Mouse (Mus musculus) inflammation-experienced regulatory T-cells, adult 6 months (primary cell): Measurements from ENCODE around the gene Nfkbia. TPM values are rescaled to one million over a fixed set of nuclear protein-coding genes. Genes with fewer than 3 reads are reported as not detected.

Experiments
- ATAC-seq: one replicate; pipeline ENCODE4 v1.8.0; 2017
- polyA plus RNA-seq, 3 experiments: library from polyadenylated mRNA; unstranded; fragments of 100-300 nt; shearing (Covaris generic); gene quantifications; one replicate each; pipeline ENCODE4 v1.2.1; 2017

The Nfkbia gene
- polyA plus RNA-seq, 3 experiments from 2014 or later: 545 to 574 (median 562) TPM

GRCm38 (mm10) chr12:55489986-55490721 lies 2.3 kb downstream of the Nfkbia start:
- no peak for ATAC-seq

- ATAC-seq: peak; percentile 26
Measured at GRCm38 (mm10) chr12:55488661-55489447, 3.6 kb downstream of the Nfkbia start.

DNA sequence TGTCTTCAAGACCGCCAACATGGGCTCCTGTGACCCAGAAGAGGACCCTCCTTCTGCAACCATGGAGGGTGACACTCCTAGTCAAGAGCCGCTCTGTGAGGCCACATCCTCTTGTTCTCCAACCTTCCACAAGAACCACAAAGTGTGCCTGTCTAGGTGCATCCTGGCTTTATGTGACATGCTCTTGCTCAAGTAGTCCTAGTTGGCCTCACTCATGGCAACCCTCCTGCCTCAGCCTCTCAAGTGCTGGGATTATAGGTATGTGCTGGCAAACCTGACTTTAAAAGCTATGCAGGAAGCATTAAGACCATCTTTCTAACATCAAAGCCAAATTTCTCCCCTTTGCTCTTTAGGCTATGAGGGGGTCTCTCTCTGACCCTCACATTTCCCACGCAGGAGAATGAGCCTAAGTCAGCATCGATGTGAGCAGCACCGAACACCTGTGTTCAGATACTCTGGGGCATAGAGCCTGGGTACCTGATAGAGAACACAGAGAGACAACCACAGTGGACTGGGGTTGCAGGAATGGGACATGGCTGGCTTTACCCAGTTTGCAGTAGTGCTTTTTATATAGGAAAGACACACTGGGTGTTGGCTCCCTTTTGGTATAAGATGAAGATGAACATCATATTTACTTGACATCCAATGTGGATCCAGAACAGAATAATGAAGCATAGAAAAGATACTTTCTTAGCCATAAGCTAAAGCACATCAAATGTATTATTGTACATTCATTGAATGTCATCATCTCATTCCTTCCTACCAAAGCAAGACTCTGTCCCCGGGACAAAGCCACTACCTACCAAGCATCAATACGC lies 4.4 kb downstream of the Nfkbia start:
- ATAC-seq: no peak

- no peak for ATAC-seq
Measured at GRCm38 (mm10) chr12:55486923-55487674, 5.3 kb downstream of the Nfkbia start.

- no peak for ATAC-seq
Measured at GRCm38 (mm10) chr12:55484800-55485199, 7.6 kb downstream of the Nfkbia start.

DNA sequence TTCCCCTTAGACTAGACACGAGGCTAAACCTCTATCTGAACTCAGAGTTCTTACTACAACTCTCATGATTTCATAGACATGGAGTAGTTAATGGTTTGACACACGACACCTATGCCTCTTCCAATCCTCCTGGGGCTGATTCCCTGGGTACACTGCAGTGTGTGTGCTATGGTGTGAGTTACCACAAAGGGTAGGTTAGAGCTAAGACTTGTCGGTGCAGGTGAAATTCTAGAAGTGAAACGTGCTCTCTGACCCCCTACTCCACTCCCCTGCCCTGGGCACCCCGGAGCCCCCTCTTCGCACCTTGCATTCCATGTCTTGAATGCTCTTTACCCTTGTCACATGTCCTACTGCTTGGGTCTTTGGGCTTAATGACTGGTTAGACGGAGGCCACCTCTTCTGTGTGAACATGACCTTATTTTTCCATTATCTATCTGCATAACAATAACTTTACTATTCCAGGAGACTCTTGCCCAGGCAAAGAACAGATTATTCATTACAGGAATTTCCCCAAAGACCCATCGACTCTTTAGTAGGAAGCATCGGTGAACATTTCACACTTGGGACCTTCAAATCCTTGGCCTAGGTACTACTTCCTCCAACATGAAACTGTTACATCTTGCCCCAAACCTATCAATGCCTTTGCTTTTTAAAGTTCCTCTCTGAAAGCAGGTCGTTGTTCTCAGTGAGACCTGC lies 8.2 kb downstream of the Nfkbia start:
- no peak for ATAC-seq

DNA sequence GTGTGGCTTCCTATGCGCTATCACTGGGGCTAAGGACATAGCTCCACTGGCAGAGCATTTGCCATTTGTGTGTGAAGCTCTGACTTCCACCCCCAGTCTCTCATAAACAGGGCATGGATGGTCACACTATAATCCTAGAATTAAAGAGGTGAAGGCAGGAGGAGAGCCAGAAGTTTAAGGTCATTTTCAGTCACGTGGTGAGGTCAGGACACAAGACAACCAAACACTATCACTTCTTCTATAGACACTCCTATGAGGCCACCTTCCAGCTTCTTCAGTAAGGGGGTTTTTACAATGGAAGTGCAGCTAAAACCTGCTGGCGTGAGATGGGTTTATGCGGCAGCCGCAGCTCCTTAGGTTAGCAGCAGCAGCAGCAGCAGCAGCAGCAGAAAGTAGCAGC lies 8.9 kb downstream of the Nfkbia start:
- ATAC-seq: no peak

GRCm38 (mm10) chr12:55482732-55483131 lies 9.7 kb downstream of the Nfkbia start:
- peak; percentile 20 for ATAC-seq

DNA sequence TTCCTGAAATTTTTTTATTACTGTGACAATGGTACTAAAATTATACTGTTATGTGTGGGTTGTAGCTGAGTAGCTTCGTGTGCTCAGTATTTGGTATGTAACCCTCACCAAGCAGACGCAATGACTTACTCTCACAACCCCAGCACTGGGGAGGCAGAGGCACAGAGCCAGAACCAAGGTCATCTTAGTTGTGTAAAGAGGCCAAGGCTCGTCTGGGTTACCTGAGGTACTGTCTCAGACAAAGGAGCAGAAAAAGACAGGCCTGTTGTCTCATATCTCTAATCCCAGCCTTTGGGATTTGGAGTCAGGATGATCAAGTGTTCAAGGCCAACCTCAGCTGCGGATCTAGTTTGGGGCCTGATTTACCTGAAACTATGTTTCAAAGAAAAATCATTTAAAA lies 10.7 kb downstream of the Nfkbia start:
- ATAC-seq: no peak

- ATAC-seq: no peak
Measured at GRCm38 (mm10) chr12:55480471-55481153, 11.8 kb downstream of the Nfkbia start.

DNA sequence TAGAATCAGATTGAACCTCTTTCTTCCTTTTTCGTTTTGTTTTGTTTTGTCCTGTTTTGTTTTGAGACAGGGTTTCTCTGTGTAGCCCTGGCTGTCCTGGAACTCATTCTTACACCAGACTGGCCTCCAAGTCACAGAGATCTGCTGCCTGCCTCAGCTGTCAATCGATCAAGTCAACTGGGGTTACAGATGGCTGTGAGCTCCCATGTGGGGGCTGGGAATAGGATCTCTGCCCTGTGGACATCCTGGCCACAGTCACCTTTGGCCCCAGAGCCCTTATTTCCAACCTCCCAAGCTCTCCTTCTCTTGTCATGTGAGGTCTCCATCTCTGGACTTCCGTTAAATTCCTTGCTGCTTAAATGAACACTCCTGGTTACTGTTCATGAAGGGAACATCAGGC lies 13.5 kb downstream of the Nfkbia start:
- no peak for ATAC-seq

DNA sequence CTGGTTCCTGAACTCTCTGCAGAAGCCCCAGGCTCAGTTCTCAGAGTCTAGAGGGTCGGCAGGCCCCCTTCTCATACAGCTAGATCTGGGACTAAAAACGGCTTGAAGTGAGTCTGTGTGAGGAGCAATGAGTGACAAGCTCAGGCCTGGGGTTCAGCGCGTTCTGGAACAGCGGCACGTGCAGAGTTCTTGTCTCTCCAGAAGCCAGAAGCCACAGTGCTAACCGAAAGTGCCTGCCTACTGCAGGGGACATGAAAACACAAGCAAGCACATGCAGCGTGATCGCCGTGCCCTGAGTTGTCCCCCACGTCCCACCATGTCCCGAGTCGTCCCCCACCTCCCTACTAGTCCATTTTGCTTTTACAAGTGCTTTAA lies 18.3 kb downstream of the Nfkbia start:
- ATAC-seq: no peak

DNA sequence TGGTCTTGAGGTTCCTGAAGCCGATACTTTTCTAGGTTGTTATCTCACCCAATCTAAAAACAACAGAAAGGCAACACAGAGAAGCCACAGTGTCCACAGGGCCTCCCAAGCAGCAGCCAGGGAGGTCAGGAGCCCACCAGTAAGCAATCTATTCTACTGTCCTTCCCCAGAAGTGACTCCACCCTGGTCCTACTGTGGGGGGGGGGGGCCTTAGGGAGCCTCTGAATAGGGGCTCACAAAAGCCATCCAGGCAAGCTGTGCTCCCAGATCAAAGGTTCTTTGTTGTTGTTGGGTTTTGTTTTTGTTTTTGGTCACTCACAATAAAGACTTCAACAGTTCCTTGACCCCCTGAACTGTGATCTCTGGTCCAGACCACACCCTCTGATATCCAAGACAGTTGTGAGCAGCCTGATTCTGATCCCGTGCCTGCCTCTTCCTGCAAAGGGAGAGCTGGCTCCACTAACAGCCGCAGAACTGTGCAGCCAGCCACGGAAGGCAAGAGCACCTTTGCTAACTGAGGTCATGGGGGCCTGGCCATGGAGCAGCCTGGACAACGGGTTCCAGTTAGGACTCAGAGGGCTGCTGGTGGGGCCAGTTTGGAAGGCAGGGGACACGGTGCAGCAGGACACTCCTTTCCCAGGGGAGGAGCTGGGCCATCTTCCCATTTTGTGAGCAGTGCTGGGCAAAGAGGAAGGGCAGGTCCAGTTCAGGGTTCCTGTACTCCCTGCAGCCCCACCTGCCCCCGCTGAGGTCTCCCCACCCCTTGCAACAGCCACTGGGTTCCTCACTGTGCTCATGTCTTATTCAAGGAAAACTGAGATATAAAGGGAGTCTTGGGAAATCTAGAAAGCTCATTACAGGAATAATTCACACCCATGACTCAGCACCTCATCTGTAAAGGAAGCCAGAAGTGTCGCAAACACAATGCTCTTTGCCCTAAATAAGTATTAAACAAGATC lies 18.9 kb downstream of the Nfkbia start:
- no peak for ATAC-seq

- ATAC-seq: no peak
Measured at GRCm38 (mm10) chr12:55471344-55471743, 21.1 kb downstream of the Nfkbia start.

- no peak for ATAC-seq
Measured at GRCm38 (mm10) chr12:55470442-55470841, 22.0 kb downstream of the Nfkbia start.

GRCm38 (mm10) chr12:55467331-55468180 lies 24.9 kb downstream of the Nfkbia start:
- no peak for ATAC-seq

- ATAC-seq: no peak
Measured at GRCm38 (mm10) chr12:55466816-55467215, 25.6 kb downstream of the Nfkbia start.

GRCm38 (mm10) chr12:55466088-55466701 lies 26.3 kb downstream of the Nfkbia start:
- peak; percentile 55 for ATAC-seq
